Mouse (Mus musculus): ENCODE measurements around the gene Ube2k. TPM values are rescaled to one million over a fixed set of nuclear protein-coding genes. Genes with fewer than 3 reads are reported as not detected.
"Not testable (repeated sequence)": the region's sequence is repeated elsewhere in the genome, so short reads cannot be mapped to it uniquely, and the experiment has no call there.

Ube2k gene
- polyA plus RNA-seq, 1 experiment, result 188 TPM

DNA sequence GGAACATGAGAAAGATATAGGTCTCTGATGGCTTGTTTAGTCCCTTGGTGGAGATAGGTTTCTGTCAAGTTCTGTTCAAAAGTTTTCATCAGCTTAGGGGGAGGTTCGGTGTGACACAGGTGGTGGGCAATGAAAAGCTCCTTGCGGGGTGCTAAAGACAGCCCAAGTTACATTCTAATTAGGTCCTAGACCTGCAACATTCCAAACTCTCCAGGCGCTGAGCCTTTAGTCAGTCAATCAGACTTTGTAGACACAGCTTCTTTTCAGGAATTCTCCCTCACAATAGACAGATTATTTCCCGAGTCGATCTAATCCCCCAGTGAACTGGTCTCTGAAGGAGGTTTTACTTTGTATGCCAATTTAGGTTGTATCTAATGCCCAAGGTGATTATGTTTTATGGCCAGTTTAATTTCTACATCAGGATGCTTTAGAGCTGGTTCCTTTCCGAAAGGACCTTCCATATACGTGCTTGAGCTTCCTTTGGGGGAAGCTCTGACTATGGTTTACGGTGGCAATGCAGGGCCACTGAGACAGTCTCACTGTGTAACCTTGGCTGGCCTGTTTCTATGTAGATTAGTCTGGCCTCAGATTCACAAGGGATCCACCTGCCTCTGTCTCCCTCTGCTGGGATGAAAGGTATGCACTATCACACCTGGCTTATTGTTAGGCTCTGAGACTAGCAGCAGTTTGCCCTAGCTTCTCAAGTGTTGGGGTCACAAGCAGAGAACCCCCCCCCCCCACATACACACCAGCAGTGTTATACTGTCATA is 11.2 kb upstream of the Ube2k start:
- no peaks in the 10 kb centered on the region for H3K4me1 ChIP-seq (ENCODE audit: control insufficient read depth, insufficient read depth, insufficient read length, low read length)
- H3K27ac ChIP-seq (replicated peaks; ENCODE audit: low read depth, low read length), result no peak overlapping the region
- H3K4me3 ChIP-seq (ENCODE audit: insufficient read depth, low read depth, low read length), result no peak overlapping the region

DNA sequence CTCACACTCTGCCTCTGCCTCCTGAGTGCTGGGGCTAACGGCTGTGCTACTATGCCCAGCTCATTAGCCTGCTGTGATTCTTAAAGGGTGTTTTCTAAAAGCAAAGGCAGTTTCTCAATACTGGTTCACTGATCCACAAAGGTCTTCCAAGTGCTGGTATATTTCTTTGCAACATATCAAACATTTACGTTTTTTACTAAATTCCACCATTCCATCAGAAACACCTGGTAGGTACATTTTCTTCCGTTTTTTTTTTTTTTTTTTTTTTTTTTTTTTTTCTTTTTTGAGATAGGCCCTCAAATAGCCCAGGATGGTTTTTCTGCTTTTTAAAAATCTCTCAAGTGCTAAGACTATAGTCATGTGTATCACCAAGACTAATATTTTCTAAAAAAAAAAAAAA is 5.8 kb upstream of the Ube2k start:
- no peak overlapping the region for H3K4me3 ChIP-seq (ENCODE audit: insufficient read depth, low read depth, low read length)
- H3K4me1 ChIP-seq (ENCODE audit: control insufficient read depth, insufficient read depth, insufficient read length, low read length), result no peaks in the 10 kb centered on the region
- H3K27ac ChIP-seq (replicated peaks; ENCODE audit: low read depth, low read length), result no peak overlapping the region

DNA sequence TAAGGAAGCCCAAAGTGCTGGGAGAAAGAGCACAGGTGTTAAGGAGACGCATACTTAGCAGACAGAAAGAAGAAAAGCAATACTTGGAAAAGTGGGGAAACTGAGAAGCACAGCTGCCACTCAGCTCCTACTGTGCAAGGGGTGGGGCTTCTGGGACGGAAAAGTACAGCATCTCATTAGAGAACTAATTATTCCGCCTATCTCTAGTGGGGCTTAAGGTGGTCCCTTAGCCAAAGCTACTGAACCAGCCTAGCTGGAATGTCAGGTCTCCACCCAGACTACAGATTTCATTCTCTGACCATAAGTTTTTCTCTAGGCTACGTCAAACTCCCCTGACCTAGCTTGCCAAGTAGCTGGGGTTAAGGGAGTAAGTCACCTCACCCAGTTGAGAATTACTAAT is 2.5 kb upstream of the Ube2k start:
- peaks cover 3% of the 10 kb centered on the region; the same call in 1 of the 2 replicates for H3K4me1 ChIP-seq (ENCODE audit: control insufficient read depth, insufficient read depth, insufficient read length, low read length)
- no peak overlapping the region for H3K27ac ChIP-seq (replicated peaks; ENCODE audit: low read depth, low read length)
- no peak overlapping the region for H3K4me3 ChIP-seq (ENCODE audit: insufficient read depth, low read depth, low read length)

DNA sequence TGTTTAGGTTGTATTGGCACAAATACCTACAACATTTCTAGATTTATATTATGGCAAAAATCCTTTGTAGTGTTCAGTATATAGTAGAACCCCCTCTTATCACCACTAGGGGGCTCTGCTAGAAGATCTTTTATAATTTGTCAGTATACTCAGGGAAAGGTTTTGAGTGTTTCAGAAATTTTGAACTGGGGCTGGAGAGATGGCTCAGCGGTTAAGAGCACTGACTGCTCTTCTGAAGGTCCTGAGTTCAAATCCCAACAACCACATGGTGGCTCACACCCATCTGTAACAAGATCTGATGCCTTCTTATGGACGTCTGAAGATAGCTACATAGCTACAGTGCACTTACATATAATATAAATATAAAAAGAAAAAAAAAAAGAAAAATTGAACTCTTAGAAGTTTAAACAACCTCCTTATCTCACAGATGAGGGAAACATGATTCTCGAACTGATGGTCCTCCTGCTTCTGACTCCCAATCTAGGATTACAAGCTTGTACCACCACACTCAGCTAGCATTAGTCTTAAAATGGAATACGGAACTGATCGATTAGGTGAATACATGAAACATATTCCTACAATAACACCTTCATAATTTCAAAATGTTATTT is 1.5 kb upstream of the Ube2k start:
- H3K4me3 ChIP-seq (ENCODE audit: insufficient read depth, low read depth, low read length), result no peak overlapping the region
- no peak overlapping the region for H3K27ac ChIP-seq (replicated peaks; ENCODE audit: low read depth, low read length)
- peaks cover 3% of the 10 kb centered on the region for H3K4me1 ChIP-seq (ENCODE audit: control insufficient read depth, insufficient read depth, insufficient read length, low read length)

DNA sequence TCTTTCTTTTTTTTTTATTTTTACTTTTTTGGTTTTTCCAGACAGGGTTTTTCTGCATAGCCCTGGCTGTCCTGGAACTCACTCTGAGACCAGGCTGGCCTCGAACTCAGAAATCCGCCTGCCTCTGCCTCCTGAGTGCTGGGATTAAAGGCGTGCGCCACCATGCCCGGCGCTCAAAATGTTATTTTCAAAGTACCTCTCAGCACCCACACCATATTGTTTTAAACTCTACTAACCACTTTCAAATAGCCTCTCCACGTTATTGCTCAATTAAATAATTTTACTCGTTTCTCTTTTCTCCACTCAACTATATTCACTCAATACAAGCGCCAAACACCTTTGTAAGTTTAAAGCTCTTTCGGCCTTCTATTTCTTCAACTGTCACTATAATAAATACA is 966 bp upstream of the Ube2k start:
- H3K4me3 ChIP-seq (ENCODE audit: insufficient read depth, low read depth, low read length), result peak overlapping the region; percentile 87
- not testable (repeated sequence) for H3K4me1 ChIP-seq (ENCODE audit: control insufficient read depth, insufficient read depth, insufficient read length, low read length)
- H3K27ac ChIP-seq (replicated peaks; ENCODE audit: low read depth, low read length), result peak overlapping the region; percentile 94

DNA sequence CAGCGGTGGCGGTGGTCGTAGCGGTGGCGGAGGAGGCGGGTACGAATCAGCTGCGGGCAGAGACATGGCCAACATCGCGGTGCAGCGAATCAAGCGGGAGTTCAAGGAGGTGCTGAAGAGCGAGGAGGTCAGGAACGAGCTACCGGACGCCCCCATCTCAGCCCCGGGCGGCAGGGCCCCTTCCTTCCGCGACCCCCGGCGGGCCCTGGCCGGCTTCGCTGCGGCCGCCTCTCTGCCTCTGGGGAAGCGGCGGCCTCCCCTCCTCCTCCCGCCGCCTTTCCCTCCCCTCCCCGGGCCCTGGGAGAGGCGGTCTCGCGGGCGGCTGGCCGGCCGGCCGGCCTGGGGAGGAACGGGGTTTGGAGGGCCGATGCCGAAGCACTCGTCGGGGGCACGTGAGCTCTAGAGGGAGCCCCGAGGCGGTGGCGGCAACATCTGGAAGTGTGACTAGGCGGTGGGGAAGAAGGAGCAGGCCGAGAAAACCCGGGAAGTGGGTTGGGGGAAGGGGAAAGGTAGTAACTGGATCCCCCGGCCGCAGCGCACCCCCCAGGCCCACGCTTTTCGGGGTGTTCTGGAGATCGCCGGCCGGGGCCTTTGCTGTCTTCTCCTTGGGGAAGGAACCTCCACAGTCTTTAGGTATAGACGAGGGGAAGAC is 513 bp downstream of the Ube2k start:
- Histone ChIP-seq H3K4me1 (ENCODE audit: control insufficient read depth, insufficient read depth, insufficient read length, low read length) (peaks cover 5% of the 10 kb centered on the region), H3K27ac (replicated peaks; ENCODE audit: low read depth, low read length) (peak overlapping the region; percentile 90), H3K4me3 (ENCODE audit: insufficient read depth, low read depth, low read length) (peak overlapping the region; percentile 87)

DNA sequence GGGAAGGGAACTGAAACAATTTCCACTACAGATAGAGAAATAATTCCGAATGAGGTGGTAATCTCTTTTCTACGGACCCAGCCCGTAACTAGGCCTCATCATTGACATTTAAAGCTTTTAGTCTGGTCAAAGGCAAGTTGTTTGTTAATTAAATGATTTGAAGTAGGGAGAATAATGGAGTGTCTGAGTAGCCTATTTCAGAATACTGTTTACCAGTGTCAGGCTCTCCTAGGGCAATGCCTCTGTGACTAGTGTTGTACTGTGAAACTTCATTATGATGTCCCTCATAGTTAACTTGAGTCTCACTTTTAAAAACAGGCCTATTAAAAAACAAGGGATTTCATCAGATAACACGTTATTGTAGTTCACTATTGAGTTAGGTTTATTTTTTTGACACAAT is 1.1 kb downstream of the Ube2k start:
- H3K4me1 ChIP-seq (ENCODE audit: control insufficient read depth, insufficient read depth, insufficient read length, low read length), result peaks cover 8% of the 10 kb centered on the region
- peak overlapping the region; percentile 87 for H3K4me3 ChIP-seq (ENCODE audit: insufficient read depth, low read depth, low read length)
- H3K27ac ChIP-seq (replicated peaks; ENCODE audit: low read depth, low read length), result peak overlapping the region; percentile 90

DNA sequence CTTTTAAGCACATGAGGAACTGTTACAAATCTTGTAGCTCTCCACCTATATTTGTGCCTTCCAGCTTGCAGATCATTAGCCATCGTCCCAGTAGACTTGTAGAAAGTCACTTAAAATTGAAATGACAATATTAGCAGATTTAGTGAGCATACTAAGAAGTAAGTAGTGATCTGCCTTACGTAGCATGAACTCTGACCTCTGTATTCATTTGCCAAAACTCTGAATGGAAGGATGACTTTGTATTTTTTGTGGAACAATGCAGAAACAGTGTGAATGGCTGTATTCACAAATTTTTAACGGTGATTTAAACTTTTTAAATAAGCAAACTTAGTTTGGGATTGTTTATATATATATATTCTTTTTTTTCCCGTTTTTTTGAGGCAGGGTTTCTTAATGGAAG is 1.8 kb downstream of the Ube2k start:
- H3K27ac ChIP-seq (replicated peaks; ENCODE audit: low read depth, low read length), result no peak overlapping the region
- H3K4me1 ChIP-seq (ENCODE audit: control insufficient read depth, insufficient read depth, insufficient read length, low read length), result peaks cover 8% of the 10 kb centered on the region
- no peak overlapping the region for H3K4me3 ChIP-seq (ENCODE audit: insufficient read depth, low read depth, low read length)

DNA sequence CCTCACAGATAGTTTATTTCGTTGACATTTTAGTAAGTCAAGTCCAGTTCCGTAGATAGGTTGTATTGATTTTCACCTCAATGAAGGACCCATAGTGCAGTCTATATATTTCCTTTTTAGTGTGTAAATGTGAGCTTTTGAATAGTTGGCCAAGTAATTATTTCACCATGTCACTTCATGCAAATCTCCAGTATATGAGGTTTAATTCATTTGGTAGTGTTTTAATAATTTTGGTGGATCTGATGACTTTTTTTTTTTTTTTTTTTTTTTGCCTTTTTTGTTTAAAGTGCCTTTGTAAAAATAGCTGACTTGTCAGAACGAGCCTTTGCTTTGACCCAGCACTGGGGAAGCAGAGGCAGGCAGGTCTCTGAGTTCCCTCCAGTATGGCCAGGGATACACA is 2.8 kb downstream of the Ube2k start:
- Histone ChIP-seq H3K27ac (replicated peaks; ENCODE audit: low read depth, low read length) (no peak overlapping the region), H3K4me3 (ENCODE audit: insufficient read depth, low read depth, low read length) (no peak overlapping the region), H3K4me1 (ENCODE audit: control insufficient read depth, insufficient read depth, insufficient read length, low read length) (peaks cover 8% of the 10 kb centered on the region)

DNA sequence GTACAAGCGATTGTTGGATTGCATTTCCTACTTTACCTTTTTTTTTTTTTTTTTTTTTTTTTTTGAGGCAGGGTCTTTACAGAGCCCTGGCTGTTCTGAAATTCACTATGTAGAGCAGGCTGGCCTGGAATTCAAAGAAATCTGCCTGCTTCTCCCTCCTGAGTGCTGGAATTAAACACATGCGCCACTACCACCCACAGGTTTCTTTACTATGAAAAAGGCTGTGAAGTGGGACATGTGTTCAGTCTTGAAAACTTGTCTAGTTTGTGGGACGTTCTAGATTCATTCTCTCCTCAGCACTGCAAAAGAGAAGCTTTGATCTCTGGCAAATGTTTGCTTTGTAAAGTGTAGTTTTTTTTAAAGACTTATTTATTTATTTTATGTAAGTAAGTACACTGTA is 4.9 kb downstream of the Ube2k start:
- H3K4me1 ChIP-seq (ENCODE audit: control insufficient read depth, insufficient read depth, insufficient read length, low read length), result peaks cover 8% of the 10 kb centered on the region

DNA sequence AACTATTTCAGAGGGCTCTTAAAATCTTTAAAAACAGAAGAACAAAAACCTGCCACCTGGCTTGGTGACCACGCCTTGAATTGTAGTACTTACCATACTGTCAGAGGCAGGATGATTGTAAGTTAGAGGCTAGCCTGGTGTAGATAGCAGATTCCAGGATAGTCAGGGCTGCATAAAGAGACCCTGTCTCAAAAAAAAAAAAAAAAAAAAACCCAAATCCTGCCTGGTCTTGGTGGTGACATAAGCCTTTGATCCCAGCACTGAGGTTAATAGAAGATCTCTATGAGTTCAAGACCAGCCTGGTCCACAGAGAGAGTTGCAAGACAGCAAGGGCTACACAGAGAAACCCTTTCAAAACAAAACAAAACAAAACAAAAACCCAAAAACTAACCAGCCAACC is 6.5 kb downstream of the Ube2k start:
- peaks cover 11% of the 10 kb centered on the region for H3K4me1 ChIP-seq (ENCODE audit: control insufficient read depth, insufficient read depth, insufficient read length, low read length)
- no peak overlapping the region for H3K4me3 ChIP-seq (ENCODE audit: insufficient read depth, low read depth, low read length)
- H3K27ac ChIP-seq (replicated peaks; ENCODE audit: low read depth, low read length), result no peak overlapping the region

More for the DNA sequence above, 4.9 kb downstream of the Ube2k start:
- Histone ChIP-seq H3K27ac (replicated peaks; ENCODE audit: low read depth, low read length) (no peak overlapping the region), H3K4me3 (ENCODE audit: insufficient read depth, low read depth, low read length) (no peak overlapping the region)

DNA sequence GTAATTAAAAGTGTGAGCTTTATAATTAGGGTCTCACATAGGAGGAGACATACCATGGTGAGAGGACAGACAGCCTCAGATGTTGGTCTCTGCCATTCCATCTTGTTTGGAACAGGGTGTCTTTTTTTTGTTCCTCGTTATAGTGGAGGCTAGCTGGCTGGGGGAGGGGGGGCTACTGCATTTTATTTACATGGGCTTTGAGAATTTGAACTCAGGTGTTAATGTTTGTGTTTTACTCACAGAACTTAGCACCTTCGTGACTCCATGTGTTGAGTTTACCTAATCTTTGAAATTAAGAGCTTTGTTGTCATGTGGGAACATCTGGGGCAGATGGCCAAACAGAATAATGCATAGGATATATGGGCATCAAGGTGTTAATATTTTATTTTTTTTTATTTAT is 7.6 kb downstream of the Ube2k start:
- Histone ChIP-seq H3K4me1 (ENCODE audit: control insufficient read depth, insufficient read depth, insufficient read length, low read length) (peaks cover 11% of the 10 kb centered on the region), H3K27ac (replicated peaks; ENCODE audit: low read depth, low read length) (no peak overlapping the region)

DNA sequence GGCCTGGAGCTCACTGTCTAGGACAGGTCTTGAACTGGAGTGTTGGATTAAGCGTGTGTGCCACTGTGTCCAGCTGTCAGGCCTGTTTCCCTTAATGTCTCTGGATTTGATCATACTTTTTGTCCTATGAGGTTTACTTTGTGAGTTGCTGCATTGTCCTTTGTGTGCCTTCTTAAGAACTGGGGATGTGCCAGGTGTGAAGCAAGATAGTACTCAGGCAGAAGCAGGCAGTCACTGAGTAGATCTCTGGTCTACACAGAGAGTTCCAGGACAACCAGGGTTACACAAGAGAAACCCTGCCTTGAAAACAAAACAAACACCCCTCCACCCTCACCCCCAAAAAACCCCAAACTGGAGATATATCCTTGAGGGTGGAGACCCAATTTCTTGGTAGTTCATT is 12.6 kb downstream of the Ube2k start:
- Histone ChIP-seq H3K27ac (replicated peaks; ENCODE audit: low read depth, low read length) (no peak overlapping the region), H3K4me1 (ENCODE audit: control insufficient read depth, insufficient read depth, insufficient read length, low read length) (peaks cover 6% of the 10 kb centered on the region), H3K4me3 (ENCODE audit: insufficient read depth, low read depth, low read length) (no peak overlapping the region)

More for the DNA sequence above, 7.6 kb downstream of the Ube2k start:
- no peak overlapping the region for H3K4me3 ChIP-seq (ENCODE audit: insufficient read depth, low read depth, low read length)

DNA sequence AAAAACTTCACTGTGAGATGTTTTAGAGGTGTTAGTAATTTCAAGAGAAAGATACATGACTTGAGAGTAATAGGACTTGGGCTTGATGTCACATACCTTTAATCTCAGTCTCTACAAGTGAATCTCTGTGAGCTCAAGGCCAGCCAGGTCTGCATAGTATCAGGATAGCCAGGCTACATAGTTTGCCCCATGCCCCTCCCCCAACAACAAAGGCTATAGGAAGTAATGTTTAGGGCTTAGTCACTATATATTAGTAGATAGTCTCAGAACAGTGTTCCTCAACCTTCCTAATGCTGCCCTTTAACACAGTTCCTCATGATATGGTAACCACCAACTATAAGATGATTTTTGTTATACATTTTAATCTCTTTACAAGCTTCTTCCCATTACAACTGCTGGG is 20.1 kb downstream of the Ube2k start:
- Histone ChIP-seq H3K4me3 (ENCODE audit: insufficient read depth, low read depth, low read length) (no peak overlapping the region), H3K4me1 (ENCODE audit: control insufficient read depth, insufficient read depth, insufficient read length, low read length) (peaks cover 8% of the 10 kb centered on the region), H3K27ac (replicated peaks; ENCODE audit: low read depth, low read length) (no peak overlapping the region)

DNA sequence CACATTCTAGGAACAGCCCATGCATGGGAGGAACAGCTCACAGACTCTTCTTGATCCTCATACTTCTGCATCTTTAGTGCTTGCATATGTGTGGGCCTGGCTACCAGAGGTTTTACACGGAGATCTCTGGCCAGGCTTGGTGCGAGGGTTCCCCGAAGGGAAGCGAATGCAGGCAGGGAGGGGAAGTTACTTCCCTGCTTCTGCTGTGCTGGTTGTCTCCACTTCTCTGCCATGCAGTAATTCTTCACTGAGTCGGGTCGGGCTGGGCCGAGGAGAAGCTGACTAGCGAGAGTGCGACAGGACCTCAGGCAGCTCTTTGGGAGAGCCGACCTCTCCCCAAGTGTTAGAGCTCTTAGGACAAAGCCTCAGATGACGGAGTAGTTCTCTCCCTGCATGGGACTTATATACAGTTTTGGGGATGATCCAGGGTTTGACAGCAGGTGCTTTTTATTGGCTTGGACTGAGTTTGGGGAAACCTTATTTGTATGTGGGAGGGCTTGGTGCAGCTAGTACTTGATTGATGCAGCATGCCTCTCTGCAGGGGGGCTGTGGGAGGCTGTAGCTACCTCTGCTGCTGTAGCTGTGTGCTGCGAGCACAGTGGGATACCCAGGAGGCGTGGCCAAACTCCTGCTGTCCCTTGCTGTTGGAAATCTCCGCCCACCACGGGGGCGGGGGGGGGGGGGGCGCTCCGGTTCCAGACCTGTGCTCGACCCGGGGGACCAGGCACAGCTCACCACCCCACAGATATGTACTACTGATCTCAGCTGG is 24.3 kb downstream of the Ube2k start:
- Histone ChIP-seq H3K4me1 (ENCODE audit: control insufficient read depth, insufficient read depth, insufficient read length, low read length) (peaks cover 5% of the 10 kb centered on the region), H3K4me3 (ENCODE audit: insufficient read depth, low read depth, low read length) (no peak overlapping the region), H3K27ac (replicated peaks; ENCODE audit: low read depth, low read length) (no peak overlapping the region)

Measured in brown adipose tissue, adult 24 weeks (tissue).